ENCODE assay signal across 13 mouse cellular contexts in the genomic region with DNA sequence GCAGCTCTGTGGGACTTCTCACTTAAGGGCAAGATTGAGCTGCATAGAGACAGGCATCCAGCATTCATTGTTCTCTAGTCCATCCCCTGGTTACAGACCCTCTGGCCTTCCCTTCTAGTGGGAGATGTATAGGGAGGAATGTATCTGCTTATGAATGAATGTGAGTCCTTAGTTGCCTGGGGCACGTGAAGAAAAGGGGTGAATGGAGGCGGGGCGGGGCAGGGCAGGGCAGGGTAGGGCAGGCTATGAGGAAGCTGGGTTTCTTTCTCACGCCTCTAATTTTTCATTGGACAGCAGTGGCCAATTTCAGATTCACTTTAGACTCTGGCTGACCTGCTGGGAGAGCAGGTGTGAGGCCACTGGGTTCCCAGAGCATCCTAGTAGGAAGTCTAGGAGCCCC. TPM values are rescaled to one million over a fixed set of nuclear protein-coding genes. Genes with fewer than 3 reads are reported as not detected.
DNase-seq lines count a peak whose midpoint lies in the region; ATAC-seq and TF ChIP-seq lines count a peak whose summit lies in the region.
"Had no signal": no experiment of that assay in that cellular context is flagged by ENCODE, and none has a peak within 500 bp of the region (broad histone marks: within the 10 kb centered on the region; RNA-seq: fewer than 3 reads in every experiment).

No protein-coding gene starts in this region.

- peaks cover 29% of the 10 kb centered on the region for H3K4me1 ChIP-seq in forebrain, embryonic 10.5 days
- H3K4me1 ChIP-seq in forebrain, embryonic 15.5 days, result peaks cover 11% of the 10 kb centered on the region
- peaks cover 7% of the 10 kb centered on the region; the same call in 1 of the 2 replicates for H3K4me1 ChIP-seq in intestine, embryonic 15.5 days (replicated peaks)
- no peaks in the 10 kb centered on the region for H3K4me1 ChIP-seq in midbrain, postnatal 0 days (ENCODE audit: insufficient read depth, low read length)
- H3K4me1 ChIP-seq in lung, postnatal 0 days (ENCODE audit: insufficient read depth, low read depth, low read length), result no peaks in the 10 kb centered on the region

- H3K27me3 ChIP-seq in forebrain, embryonic 10.5 days (ENCODE audit: poor library complexity, severe bottlenecking), result peaks cover 45% of the 10 kb centered on the region
- peaks cover 24% of the 10 kb centered on the region for H3K27me3 ChIP-seq in forebrain, embryonic 15.5 days
- H3K27me3 ChIP-seq in intestine, embryonic 15.5 days (replicated peaks), result peaks cover 21% of the 10 kb centered on the region
- H3K27me3 ChIP-seq in midbrain, postnatal 0 days (ENCODE audit: insufficient read depth, low read length), result no peaks in the 10 kb centered on the region
- 0 out of 2 replicates have a peak, but pooled peaks cover 15% of the 10 kb centered on the region for H3K27me3 ChIP-seq in lung, postnatal 0 days (replicated peaks; ENCODE audit: insufficient read depth, low read length)
- H3K27me3 ChIP-seq: Patski had no signal

- H3K4me2 ChIP-seq in forebrain, embryonic 15.5 days (replicated peaks), result 0 out of 2 replicates have a peak overlapping the region, but pooled peaks have one; percentile 47
- H3K4me2 ChIP-seq in intestine, embryonic 15.5 days (replicated peaks), result peak overlapping the region; percentile 72
- peak overlapping the region; percentile 89 for H3K4me2 ChIP-seq in midbrain, postnatal 0 days (ENCODE audit: low read depth, low read length, poor library complexity, severe bottlenecking)
- no peak overlapping the region for H3K4me2 ChIP-seq in lung, postnatal 0 days (replicated peaks; ENCODE audit: low read depth, low read length)

- TF ChIP-seq CTCF in midbrain, postnatal 0 days (IDR thresholded peaks at IDR 0.05), result no peak
- no peak for TF ChIP-seq CTCF in lung, postnatal 0 days (IDR thresholded peaks at IDR 0.05)

- H3K9ac ChIP-seq in forebrain, embryonic 15.5 days (replicated peaks), result no peak overlapping the region
- no peak overlapping the region for H3K9ac ChIP-seq in intestine, embryonic 15.5 days
- H3K9ac ChIP-seq in midbrain, postnatal 0 days (replicated peaks; ENCODE audit: low read length, poor library complexity, severe bottlenecking), result 0 out of 2 replicates have a peak overlapping the region, but pooled peaks have one; percentile 68
- no peak overlapping the region for H3K9ac ChIP-seq in lung, postnatal 0 days (replicated peaks; ENCODE audit: low read depth)
- H3K9ac ChIP-seq: liver, postnatal 0 days had no signal

- no peaks in the 10 kb centered on the region for H3K36me3 ChIP-seq in forebrain, embryonic 10.5 days (replicated peaks)
- no peaks in the 10 kb centered on the region for H3K36me3 ChIP-seq in forebrain, embryonic 15.5 days
- no peaks in the 10 kb centered on the region for H3K36me3 ChIP-seq in intestine, embryonic 15.5 days
- H3K36me3 ChIP-seq in midbrain, postnatal 0 days (ENCODE audit: insufficient read depth, low read length), result no peaks in the 10 kb centered on the region
- no peaks in the 10 kb centered on the region for H3K36me3 ChIP-seq in lung, postnatal 0 days (ENCODE audit: insufficient read depth, low read length)

- DNase-seq in forebrain, embryonic 10.5 days (ENCODE audit: extremely low spot score, low spot score), result no peak
- DNase-seq in midbrain, postnatal 0 days (ENCODE audit: low spot score), result no peak
- DNase-seq in MN1 (ENCODE audit: low spot score), result no peak
- no peak for DNase-seq in urinary bladder, postnatal 10 days (ENCODE audit: low spot score)
- DNase-seq in lung, postnatal 0 days (ENCODE audit: low spot score), result no peak
- DNase-seq: adrenal gland, postnatal 10 days; heart, adult 11 months; liver, postnatal 0 days had no signal

- no peak for ATAC-seq in forebrain, embryonic 15.5 days (replicated peaks)
- ATAC-seq in intestine, embryonic 15.5 days, result peak; percentile 74
- ATAC-seq in midbrain, postnatal 0 days (ENCODE audit: low FRiP score), result 0 out of 2 replicates have a peak, but pooled peaks have one; percentile 7
- ATAC-seq in lung, postnatal 0 days, result no peak
- ATAC-seq: liver, postnatal 0 days; Patski had no signal

- H3K27ac ChIP-seq in forebrain, embryonic 10.5 days, result no peak overlapping the region
- H3K27ac ChIP-seq in forebrain, embryonic 15.5 days (replicated peaks), result no peak overlapping the region
- no peak overlapping the region for H3K27ac ChIP-seq in intestine, embryonic 15.5 days
- H3K27ac ChIP-seq in midbrain, postnatal 0 days (ENCODE audit: low read depth, low read length), result no peak overlapping the region
- no peak overlapping the region for H3K27ac ChIP-seq in lung, postnatal 0 days (ENCODE audit: low read length)

- peak overlapping the region; percentile 49 for H3K4me3 ChIP-seq in forebrain, embryonic 10.5 days
- no peak overlapping the region for H3K4me3 ChIP-seq in forebrain, embryonic 15.5 days
- H3K4me3 ChIP-seq in intestine, embryonic 15.5 days (replicated peaks), result no peak overlapping the region
- peak overlapping the region; percentile 58 for H3K4me3 ChIP-seq in midbrain, postnatal 0 days (ENCODE audit: low read depth, low read length)
- no peak overlapping the region for H3K4me3 ChIP-seq in lung, postnatal 0 days (ENCODE audit: low read depth, low read length)

- WGBS in forebrain, embryonic 10.5 days, result 46% methylated on average over 4 of the region's 4 CpGs
- WGBS in forebrain, embryonic 15.5 days, result 35% methylated on average over 4 of the region's 4 CpGs
- WGBS in intestine, embryonic 15.5 days, result 42% methylated on average over 4 of the region's 4 CpGs
- 42% methylated on average over 4 of the region's 4 CpGs for WGBS in midbrain, postnatal 0 days
- 64% methylated on average over 4 of the region's 4 CpGs for WGBS in lung, postnatal 0 days

- H3K9me3 ChIP-seq in forebrain, embryonic 10.5 days, result no peaks in the 10 kb centered on the region
- H3K9me3 ChIP-seq in forebrain, embryonic 15.5 days, result no peaks in the 10 kb centered on the region
- no peaks in the 10 kb centered on the region for H3K9me3 ChIP-seq in intestine, embryonic 15.5 days
- no peaks in the 10 kb centered on the region for H3K9me3 ChIP-seq in midbrain, postnatal 0 days (ENCODE audit: low read length)
- no peaks in the 10 kb centered on the region for H3K9me3 ChIP-seq in lung, postnatal 0 days (ENCODE audit: low read length)
- H3K9me3 ChIP-seq: megakaryocyte, embryonic 14.5 days had no signal

- TF ChIP-seq EP300 in lung, postnatal 0 days (IDR thresholded peaks at IDR 0.05), result no peak

RNA-seq across cellular contexts. Expression of a gene that starts 0.5 kb away (rescaled TPM):
- polyA plus RNA-seq in forebrain, embryonic 10.5 days (2016; fragmentation: Nextera tagmentation; extraction: Ambion mirVana), result 0.11 and 0.17 TPM in 2 replicates
- polyA plus RNA-seq in forebrain, embryonic 15.5 days (2015; fragmentation: Nextera tagmentation; extraction: Ambion mirVana), result 0.45 and 0.65 TPM in 2 replicates
- polyA plus RNA-seq in intestine, embryonic 15.5 days (2015; fragmentation: Nextera tagmentation; extraction: Ambion mirVana), result 1.7 and 1.9 TPM in 2 replicates
- total RNA-seq in midbrain, postnatal 0 days (2014; rRNA removed), result 4.8 and 5.6 TPM in 2 replicates
- polyA plus RNA-seq in midbrain, postnatal 0 days (2015; fragmentation: Nextera tagmentation; extraction: Ambion mirVana), result 2.0 and 2.2 TPM in 2 replicates
- polyA plus RNA-seq in lung, postnatal 0 days (2015; fragmentation: Nextera tagmentation; extraction: Ambion mirVana), result not detected in 2 replicates
- total RNA-seq: hematopoietic stem cell, adult 5-6 weeks had no signal

Comparison
In these comparisons a context has a peak if more than half of its experiments do, and no peak if none do; other contexts are left out.
1. H3K4me3 ChIP-seq: peak in forebrain, embryonic 10.5 days (single experiment) and midbrain, postnatal 0 days (single experiment); none in forebrain, embryonic 15.5 days (single experiment), intestine, embryonic 15.5 days (single experiment) and lung, postnatal 0 days (single experiment).
2. ATAC-seq: peak in intestine, embryonic 15.5 days (single experiment) and midbrain, postnatal 0 days (single experiment); none in forebrain, embryonic 15.5 days (single experiment) and lung, postnatal 0 days (single experiment).